Mouse (Mus musculus): ENCODE measurements around the gene Rab40c. TPM values are rescaled to one million over a fixed set of nuclear protein-coding genes. Genes with fewer than 3 reads are reported as not detected.

Rab40c gene
- polyA plus RNA-seq, 1 experiment from 2014 or later: 24.3 TPM

GRCm38 (mm10) chr17:25868601-25869191 lies 50.8 kb downstream of the Rab40c start, which contains the start of gene Mcrip2:
Gene Mcrip2, minus strand, starts transcription at chr17:25868764.
- peak within 1 kb of the TSS; percentile 89 for H3K27ac ChIP-seq (ENCODE audit: low read length)
- H3K27me3 ChIP-seq (replicated peaks; ENCODE audit: control insufficient read depth, insufficient read depth, low read length): no peaks in the 10 kb centered on the region
- no peaks in the 10 kb centered on the region for H3K9me3 ChIP-seq (ENCODE audit: control insufficient read depth, low read length)
- H3K4me2 ChIP-seq (ENCODE audit: low read depth, low read length): peak within 1 kb of the TSS; percentile 95
- H3K4me3 ChIP-seq (ENCODE audit: low read length): peak within 1 kb of the TSS; percentile 93
- H3K36me3 ChIP-seq (ENCODE audit: control insufficient read depth, insufficient read depth, low read length): no peaks in the 10 kb centered on the region
- peak within 1 kb of the TSS; percentile 82 for H3K9ac ChIP-seq (ENCODE audit: low read depth, low read length)
- H3K4me1 ChIP-seq (ENCODE audit: control insufficient read depth, insufficient read depth, low read length): peaks cover 16% of the 10 kb centered on the region
- 1% methylated on average over 24 of the region's 24 CpGs for WGBS
- peak; percentile 88 for ATAC-seq

- H3K9me3 ChIP-seq (ENCODE audit: control insufficient read depth, low read length): no peaks in the 10 kb centered on the region
- peak overlapping the region; percentile 82 for H3K9ac ChIP-seq (ENCODE audit: low read depth, low read length)
- H3K27me3 ChIP-seq (replicated peaks; ENCODE audit: control insufficient read depth, insufficient read depth, low read length): no peaks in the 10 kb centered on the region
- peak overlapping the region; percentile 93 for H3K4me3 ChIP-seq (ENCODE audit: low read length)
- WGBS: 1% methylated on average over 42 of the region's 42 CpGs
- H3K36me3 ChIP-seq (ENCODE audit: control insufficient read depth, insufficient read depth, low read length): no peaks in the 10 kb centered on the region
- peak; percentile 43 for ATAC-seq
- peak overlapping the region; percentile 89 for H3K27ac ChIP-seq (ENCODE audit: low read length)
- peaks cover 16% of the 10 kb centered on the region for H3K4me1 ChIP-seq (ENCODE audit: control insufficient read depth, insufficient read depth, low read length)
- H3K4me2 ChIP-seq (ENCODE audit: low read depth, low read length): peak overlapping the region; percentile 95
Measured at GRCm38 (mm10) chr17:25867836-25868600, 51.5 kb downstream of the Rab40c start.

GRCm38 (mm10) chr17:25867509-25867835 lies 52.1 kb downstream of the Rab40c start:
- peak; percentile 33; the same call in 1 of the 2 replicates for ATAC-seq
- H3K4me2 ChIP-seq (ENCODE audit: low read depth, low read length): peak overlapping the region; percentile 95
- peak overlapping the region; percentile 82 for H3K9ac ChIP-seq (ENCODE audit: low read depth, low read length)
- no peaks in the 10 kb centered on the region for H3K36me3 ChIP-seq (ENCODE audit: control insufficient read depth, insufficient read depth, low read length)
- H3K27me3 ChIP-seq (replicated peaks; ENCODE audit: control insufficient read depth, insufficient read depth, low read length): no peaks in the 10 kb centered on the region
- H3K9me3 ChIP-seq (ENCODE audit: control insufficient read depth, low read length): no peaks in the 10 kb centered on the region
- WGBS: 15% methylated on average over 7 of the region's 7 CpGs
- peak overlapping the region; percentile 89 for H3K27ac ChIP-seq (ENCODE audit: low read length)
- H3K4me3 ChIP-seq (ENCODE audit: low read length): peak overlapping the region; percentile 93
- peaks cover 18% of the 10 kb centered on the region for H3K4me1 ChIP-seq (ENCODE audit: control insufficient read depth, insufficient read depth, low read length)

- Histone ChIP-seq H3K4me2 (ENCODE audit: low read depth, low read length) (no peak overlapping the region), H3K4me1 (ENCODE audit: control insufficient read depth, insufficient read depth, low read length) (peaks cover 26% of the 10 kb centered on the region), H3K36me3 (ENCODE audit: control insufficient read depth, insufficient read depth, low read length) (no peaks in the 10 kb centered on the region), H3K9me3 (ENCODE audit: control insufficient read depth, low read length) (no peaks in the 10 kb centered on the region), H3K27ac (ENCODE audit: low read length) (no peak overlapping the region), H3K27me3 (replicated peaks; ENCODE audit: control insufficient read depth, insufficient read depth, low read length) (no peaks in the 10 kb centered on the region), H3K9ac (ENCODE audit: low read depth, low read length) (0 out of 2 replicates have a peak overlapping the region, but pooled peaks have one; percentile 2), H3K4me3 (ENCODE audit: low read length) (no peak overlapping the region)
- 84% methylated on average over 3 of the region's 3 CpGs for WGBS
- no peak for ATAC-seq
Measured at GRCm38 (mm10) chr17:25866172-25866571, 53.4 kb downstream of the Rab40c start.

- no peaks in the 10 kb centered on the region for H3K9me3 ChIP-seq (ENCODE audit: control insufficient read depth, low read length)
- peak overlapping the region; percentile 36; the same call in 1 of the 2 replicates for H3K9ac ChIP-seq (ENCODE audit: low read depth, low read length)
- WGBS: 76% methylated on average over 11 of the region's 11 CpGs
- H3K4me1 ChIP-seq (ENCODE audit: control insufficient read depth, insufficient read depth, low read length): peaks cover 34% of the 10 kb centered on the region
- H3K36me3 ChIP-seq (ENCODE audit: control insufficient read depth, insufficient read depth, low read length): no peaks in the 10 kb centered on the region
- ATAC-seq: no peak
- H3K4me2 ChIP-seq (ENCODE audit: low read depth, low read length): no peak overlapping the region
- no peak overlapping the region; the same call in 1 of the 2 replicates for H3K4me3 ChIP-seq (ENCODE audit: low read length)
- no peaks in the 10 kb centered on the region for H3K27me3 ChIP-seq (replicated peaks; ENCODE audit: control insufficient read depth, insufficient read depth, low read length)
- H3K27ac ChIP-seq (ENCODE audit: low read length): no peak overlapping the region
Measured at GRCm38 (mm10) chr17:25865288-25865687, 54.2 kb downstream of the Rab40c start.

- WGBS: 91% methylated on average over 14 of the region's 14 CpGs
- Histone ChIP-seq H3K9me3 (ENCODE audit: control insufficient read depth, low read length) (no peaks in the 10 kb centered on the region), H3K9ac (ENCODE audit: low read depth, low read length) (no peak overlapping the region), H3K4me3 (ENCODE audit: low read length) (no peak overlapping the region), H3K4me2 (ENCODE audit: low read depth, low read length) (no peak overlapping the region), H3K27ac (ENCODE audit: low read length) (no peak overlapping the region), H3K36me3 (ENCODE audit: control insufficient read depth, insufficient read depth, low read length) (no peaks in the 10 kb centered on the region), H3K27me3 (replicated peaks; ENCODE audit: control insufficient read depth, insufficient read depth, low read length) (no peaks in the 10 kb centered on the region), H3K4me1 (ENCODE audit: control insufficient read depth, insufficient read depth, low read length) (peaks cover 35% of the 10 kb centered on the region)
- ATAC-seq: no peak
Measured at GRCm38 (mm10) chr17:25864311-25864710, 55.2 kb downstream of the Rab40c start.

GRCm38 (mm10) chr17:25863681-25864080 lies 55.8 kb downstream of the Rab40c start:
- no peak for ATAC-seq
- no peak overlapping the region for H3K9ac ChIP-seq (ENCODE audit: low read depth, low read length)
- H3K4me3 ChIP-seq (ENCODE audit: low read length): no peak overlapping the region
- 84% methylated on average over 6 of the region's 6 CpGs for WGBS
- no peaks in the 10 kb centered on the region for H3K9me3 ChIP-seq (ENCODE audit: control insufficient read depth, low read length)
- no peak overlapping the region for H3K4me2 ChIP-seq (ENCODE audit: low read depth, low read length)
- H3K27me3 ChIP-seq (replicated peaks; ENCODE audit: control insufficient read depth, insufficient read depth, low read length): no peaks in the 10 kb centered on the region
- H3K4me1 ChIP-seq (ENCODE audit: control insufficient read depth, insufficient read depth, low read length): peaks cover 35% of the 10 kb centered on the region
- no peaks in the 10 kb centered on the region for H3K36me3 ChIP-seq (ENCODE audit: control insufficient read depth, insufficient read depth, low read length)
- no peak overlapping the region for H3K27ac ChIP-seq (ENCODE audit: low read length)

- no peaks in the 10 kb centered on the region for H3K36me3 ChIP-seq (ENCODE audit: control insufficient read depth, insufficient read depth, low read length)
- peak overlapping the region; percentile 75 for H3K4me3 ChIP-seq (ENCODE audit: low read length)
- peak overlapping the region; percentile 86 for H3K9ac ChIP-seq (ENCODE audit: low read depth, low read length)
- peak overlapping the region; percentile 96 for H3K4me2 ChIP-seq (ENCODE audit: low read depth, low read length)
- peaks cover 27% of the 10 kb centered on the region for H3K4me1 ChIP-seq (ENCODE audit: control insufficient read depth, insufficient read depth, low read length)
- no peaks in the 10 kb centered on the region for H3K27me3 ChIP-seq (replicated peaks; ENCODE audit: control insufficient read depth, insufficient read depth, low read length)
- H3K9me3 ChIP-seq (ENCODE audit: control insufficient read depth, low read length): no peaks in the 10 kb centered on the region
- peak overlapping the region; percentile 78 for H3K27ac ChIP-seq (ENCODE audit: low read length)
- ATAC-seq: no peak; the same call in 1 of the 2 replicates
- 11% methylated on average over 6 of the region's 6 CpGs for WGBS
Measured at GRCm38 (mm10) chr17:25861704-25862612, 57.6 kb downstream of the Rab40c start.
